Mouse (Mus musculus) liver (tissue): ENCODE data around the gene Fxr2.
A peak's percentile ranks its signal among the peaks of the same experiment; 100 is the strongest.

Experiments
- DNase-seq: peaks from one replicate; pipeline ENCODE4 v3.0.0-alpha.2; 2020; ENCODE audit warnings: mixed read lengths

Fxr2 gene

DNA sequence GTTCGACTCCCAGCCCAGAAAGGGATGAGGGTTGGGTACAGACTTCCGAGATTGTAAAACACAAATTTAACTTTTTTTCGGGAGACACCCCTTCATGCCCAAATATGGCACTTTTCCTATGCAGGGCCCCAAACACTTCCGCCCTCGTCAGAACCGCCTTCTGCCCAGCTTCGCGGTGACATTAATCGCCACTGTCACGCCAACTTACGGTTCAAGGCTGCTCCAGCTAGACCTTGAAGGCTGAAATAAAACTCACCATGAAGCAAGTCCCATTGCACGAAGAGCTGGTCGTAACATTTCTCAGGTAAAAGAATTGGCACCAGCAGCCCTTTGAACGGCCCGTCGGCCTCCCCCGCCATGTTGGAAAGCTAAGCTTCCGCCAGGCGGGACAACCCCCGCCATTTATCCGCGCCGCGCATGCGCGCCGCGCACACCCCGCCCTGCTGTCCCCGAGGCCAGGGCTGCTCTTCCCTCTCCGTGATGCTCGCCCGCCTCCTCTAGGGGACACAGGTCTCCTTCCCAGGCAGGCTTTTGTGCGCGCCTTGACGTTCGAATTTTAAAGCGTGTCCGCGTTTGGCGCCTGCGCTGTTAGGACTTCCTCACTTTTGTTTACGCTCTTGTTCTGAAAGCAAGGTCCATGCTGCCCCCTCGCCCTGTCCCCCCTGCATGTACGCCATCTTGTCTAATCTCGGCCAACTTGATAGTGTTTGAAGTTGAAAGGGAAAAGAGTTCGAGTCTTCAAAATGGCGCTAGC, 29.6 kb downstream of the Fxr2 start, which contains the start of gene Mpdu1:
Gene Mpdu1, minus strand, starts transcription at position 430 of the 754 bp plus-strand sequence.
- DNase-seq: peak; percentile 96

DNA sequence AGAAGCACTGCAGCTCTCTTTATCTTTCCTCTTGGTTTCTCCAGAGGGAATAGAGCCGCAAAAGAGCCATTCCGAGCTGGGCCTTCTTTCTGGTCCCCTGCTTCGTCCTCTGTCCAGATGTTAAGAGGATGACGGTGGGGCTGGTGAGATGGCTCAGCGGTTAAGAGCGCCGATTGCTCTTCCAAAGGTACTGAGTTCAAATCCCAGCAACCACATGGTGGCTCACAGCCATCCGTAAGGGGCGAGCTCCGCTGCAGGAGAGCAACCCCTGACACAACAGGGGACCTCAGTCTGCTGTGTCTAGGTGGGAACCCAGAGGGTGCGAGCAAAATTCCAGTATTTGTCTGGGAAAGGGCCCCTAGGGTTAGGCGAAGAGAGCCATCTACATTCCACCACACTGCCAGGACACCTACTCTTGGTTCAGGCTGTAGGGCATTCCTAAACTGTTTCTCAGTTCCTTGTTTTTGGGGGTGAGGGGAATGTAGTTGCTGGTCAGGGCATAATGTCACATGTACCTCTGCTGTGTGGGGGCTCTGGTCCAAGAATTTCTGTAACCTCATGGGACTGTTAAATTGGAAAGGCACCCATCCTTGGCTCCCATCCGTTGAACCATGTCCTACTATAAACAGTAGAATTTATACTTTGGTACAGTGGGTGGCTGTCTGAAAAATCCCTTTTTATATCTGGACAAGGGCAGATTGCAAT, 30.3 kb downstream of the Fxr2 start:
- DNase-seq: no peak

DNA sequence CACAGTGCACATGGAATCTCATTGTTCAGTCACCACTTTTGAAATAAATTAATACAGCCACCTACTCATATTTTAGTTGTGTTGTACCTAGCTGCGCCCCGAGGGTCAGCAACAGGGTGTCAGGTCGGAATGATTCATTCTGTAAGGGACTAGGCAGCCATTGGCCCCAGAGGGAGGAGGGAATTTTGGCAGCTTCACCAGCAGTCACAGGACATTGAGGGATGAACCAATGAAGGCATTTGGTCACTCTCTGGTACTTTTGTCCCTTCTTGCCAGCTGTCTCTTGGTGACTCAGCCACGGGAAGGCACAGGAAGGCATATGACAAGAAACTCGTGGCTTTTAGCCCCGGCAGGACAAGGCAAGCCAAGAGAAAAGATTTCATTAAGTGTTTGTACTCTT, 31.0 kb downstream of the Fxr2 start:
- DNase-seq: no peak

DNA sequence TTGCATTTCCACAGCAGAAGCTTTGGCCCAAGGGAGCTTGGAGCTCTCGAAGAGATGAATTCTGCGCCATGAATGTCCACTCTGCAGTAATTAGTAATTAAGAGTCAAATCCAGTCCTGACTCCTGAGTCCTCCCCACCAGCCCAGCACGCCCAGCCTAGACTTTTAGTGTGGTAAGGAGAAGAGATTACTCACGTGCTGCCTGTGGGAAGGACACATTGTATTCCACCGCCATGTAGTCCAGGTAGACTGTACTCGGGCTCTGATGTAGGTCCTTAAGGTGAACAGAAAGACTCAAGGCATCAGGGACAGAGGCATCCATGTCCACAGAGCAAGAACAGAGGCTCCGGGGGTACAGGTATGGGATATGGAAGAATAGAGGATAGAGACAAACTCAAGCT, 32.1 kb downstream of the Fxr2 start:
- no peak for DNase-seq

DNA sequence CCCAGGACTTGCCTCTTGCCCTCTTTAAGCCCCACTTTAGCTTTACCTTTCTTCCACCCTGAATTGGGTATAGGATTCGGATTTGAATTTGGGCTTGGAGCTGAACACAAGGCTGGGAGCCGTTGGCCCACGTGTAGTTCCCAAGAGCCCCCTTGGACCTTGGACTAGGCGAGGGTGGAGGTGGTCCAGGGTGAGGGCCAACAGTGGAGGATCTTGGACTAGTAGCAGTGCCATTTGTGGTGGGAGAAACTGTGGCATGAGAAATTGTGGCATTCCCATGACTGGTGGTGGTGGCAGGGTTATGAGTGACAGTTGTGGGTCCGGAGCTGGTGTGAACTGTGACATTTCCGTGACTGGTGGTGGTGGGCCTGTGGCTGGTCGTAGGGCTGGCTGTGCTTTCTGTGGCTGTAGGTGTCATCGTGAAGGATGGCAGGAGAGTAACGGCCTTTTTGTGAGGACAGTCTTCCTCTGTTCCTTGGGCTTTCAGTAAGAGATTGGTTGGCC, 32.7 kb downstream of the Fxr2 start:
- no peak for DNase-seq

DNA sequence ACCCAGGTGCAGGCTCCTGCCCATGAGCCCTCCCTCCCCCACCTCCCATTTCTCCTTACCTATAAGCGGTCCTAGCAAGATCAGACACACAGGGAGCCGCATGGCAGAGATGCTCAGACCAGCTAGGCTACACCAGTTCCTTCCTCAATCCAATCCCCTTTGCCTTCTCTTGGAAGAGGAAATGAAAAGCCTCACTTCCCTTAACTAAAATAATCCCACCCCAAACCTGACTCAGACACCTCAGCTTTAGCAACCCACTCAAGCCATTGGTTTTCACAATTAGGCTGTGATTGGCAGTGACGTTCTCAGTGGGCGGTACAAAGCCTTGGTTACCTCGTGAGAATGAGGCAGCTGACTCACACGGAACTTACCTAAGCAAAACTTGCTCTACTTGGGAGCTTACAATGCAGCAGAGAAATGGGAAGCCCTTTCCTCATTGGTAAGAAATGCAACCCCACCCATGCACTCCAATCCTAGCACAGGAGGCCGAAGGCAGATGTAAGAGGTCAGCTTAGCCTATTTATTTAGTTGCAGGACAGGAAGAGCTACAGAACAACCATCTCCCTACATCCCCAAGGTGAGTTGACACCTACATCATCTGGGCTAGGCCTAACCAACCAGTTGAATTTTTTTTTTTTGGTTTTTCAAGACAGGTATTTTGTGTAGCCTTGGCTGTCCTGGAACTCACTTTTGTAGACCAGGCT, 33.3 kb downstream of the Fxr2 start, which contains the start of gene Cd68:
Gene Cd68, minus strand, starts transcription at position 193 of the 704 bp plus-strand sequence.
- DNase-seq: peak; percentile 57

DNA sequence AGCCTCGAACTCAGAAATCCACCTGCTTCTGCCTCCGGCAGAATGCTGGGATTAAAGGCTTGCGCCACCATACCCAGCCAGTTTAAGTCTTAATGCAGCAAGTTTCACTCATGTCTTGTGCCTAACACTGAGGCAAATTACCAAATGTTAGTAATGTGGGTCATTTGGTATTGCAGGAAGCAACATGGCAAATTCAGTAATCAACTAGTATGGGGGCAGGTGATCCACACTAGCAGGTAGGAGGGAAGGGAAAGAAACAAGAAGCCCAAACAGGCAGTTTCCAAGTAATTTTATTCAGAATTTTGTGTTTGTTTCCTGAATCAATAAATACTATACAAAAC, 33.8 kb downstream of the Fxr2 start:
- no peak for DNase-seq

DNA sequence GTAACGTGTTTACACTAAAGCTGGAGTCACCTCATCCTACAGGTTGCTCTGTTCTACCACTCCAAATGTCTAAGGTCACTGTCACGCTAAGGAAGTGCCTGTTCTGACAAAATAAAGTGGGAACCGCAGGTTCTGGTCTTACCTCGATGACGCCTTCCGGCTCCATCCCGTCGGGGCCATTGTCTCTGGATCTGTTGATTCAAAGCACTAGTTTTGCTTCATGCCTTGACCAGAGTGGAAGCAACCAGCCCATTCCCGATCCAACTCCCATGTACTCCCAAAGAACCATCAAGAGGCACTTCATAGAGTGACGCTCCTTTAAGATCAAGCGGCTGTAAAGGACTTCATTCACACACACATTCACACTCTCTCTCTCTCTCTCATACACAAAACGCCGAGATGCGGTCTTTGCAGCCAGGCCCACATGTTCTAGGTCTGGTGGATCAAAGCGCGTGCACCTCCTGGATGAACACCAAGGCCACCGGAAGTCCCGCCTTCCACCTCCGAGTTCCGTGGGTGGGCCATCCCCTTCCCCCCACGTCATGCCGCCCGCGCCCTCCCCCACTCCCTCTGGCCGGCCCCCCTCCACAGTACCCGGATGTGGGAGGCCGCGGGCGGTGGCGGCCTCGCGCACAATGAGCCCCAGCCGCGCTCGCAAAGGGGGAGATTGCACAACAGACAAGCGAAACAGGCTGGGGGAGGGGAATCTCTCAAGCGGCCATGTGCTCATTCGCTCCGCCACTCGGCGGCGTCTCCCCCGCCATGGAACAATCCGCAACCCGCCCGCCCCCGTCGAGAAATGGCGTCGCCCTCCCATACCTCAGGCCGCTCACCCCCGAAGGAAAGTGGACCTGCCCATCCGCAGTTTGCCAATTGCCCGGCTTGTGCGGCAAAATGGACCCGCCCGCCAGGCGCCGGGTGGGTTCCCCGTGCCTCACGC, 38.3 kb downstream of the Fxr2 start:
- peak; percentile 94 for DNase-seq

DNA sequence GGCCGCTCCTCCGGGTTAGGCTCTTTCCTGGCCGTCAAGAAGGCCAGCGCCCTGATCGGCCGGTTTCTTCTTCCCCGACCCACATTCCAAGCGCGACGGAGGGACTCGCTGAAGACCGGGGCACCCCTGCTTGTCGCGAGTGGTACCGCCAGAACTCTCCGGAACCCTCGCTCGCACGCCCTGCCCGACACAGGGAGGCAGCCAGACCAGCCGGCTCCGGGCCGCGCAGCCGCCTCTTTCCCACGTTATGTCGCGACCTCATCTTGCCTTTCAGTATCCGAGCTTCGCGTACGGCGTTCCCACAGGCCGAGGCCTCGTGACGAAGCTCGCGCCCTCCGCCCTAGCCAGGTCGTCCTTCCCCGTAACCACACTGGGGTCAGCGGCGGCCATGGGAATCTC, 38.9 kb downstream of the Fxr2 start:
- peak; percentile 42 for DNase-seq

DNA sequence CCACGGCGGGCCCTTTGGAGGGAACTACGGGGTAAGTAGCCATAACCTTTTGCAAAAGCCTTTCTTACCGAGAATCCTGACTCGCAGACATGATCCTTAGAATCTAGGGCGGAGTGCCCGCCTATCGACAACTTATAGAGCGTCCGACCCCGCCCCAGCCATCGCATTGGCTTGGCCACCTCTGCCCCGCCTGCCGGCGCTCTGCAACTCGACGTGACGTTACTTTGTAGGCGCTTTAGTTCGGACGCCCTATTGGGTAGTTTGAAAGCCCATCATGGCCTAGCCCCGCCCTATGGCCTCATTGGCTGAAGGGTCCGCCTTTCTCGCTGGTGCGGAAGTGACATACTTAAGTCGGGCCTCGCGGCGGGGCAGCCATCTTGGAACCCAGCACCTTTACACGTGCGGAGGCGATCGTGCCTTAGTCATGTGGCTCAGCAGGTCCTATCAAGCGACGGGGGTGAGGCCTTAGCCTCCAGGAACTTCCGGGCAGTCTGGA, 39.5 kb downstream of the Fxr2 start, which contains the start of gene Eif4a1:
Gene Eif4a1, minus strand, starts transcription at position 213 of the 496 bp plus-strand sequence.
- DNase-seq: peak; percentile 100

DNA sequence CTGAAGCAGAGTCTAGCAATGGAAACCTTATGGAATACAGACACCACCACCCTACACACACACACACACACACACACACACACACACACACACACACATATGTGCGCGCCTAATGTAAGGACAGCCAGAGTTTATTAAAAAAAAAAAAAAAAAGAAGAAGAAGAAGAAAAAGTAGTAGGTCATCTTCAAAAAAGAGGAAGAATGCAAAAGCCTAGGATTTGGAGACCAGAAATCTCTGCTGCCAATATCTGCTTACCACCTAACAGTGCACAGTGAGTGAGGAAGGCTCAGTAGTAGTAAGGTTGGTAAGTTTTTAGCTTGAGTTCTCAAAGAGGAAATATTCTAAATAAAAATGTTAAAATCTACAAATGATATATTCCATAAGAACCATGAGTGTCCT, 46.4 kb downstream of the Fxr2 start:
- DNase-seq: no peak

DNA sequence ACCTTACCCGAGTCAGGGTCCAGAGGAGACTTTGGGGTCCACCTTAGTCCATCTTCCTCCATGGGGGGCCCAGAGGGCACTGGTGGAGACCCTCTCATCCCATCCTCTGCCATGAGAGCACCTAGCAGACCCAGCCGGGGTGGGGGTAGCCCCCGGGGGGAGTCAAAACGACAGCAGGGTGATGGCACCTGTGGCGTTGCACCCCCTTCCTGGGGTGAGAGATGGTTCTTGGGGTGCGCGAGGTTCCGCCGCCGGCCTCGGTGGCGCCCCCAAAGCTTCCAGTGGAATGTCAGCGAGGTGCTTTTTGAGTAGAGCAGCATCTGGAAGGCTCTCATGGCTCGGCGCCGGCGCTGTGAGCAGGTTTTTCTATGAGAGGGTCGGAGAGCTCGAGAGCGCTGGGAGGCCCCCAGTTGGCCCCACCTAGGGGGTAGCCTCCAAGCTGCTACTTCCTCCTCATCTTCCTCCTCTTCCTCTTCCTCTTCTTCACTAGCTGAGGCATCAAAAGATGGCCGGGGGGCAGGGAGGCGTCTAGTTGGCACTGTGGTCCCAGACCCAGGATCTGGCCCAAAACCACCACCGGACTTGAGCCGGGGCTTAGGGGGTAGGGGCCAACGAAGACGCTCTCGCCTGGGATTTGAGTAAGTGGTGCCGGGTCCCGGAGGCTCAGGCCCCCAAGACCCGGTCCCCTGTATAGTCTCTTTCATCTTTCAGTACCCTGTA, 47.5 kb downstream of the Fxr2 start:
- no peak for DNase-seq

DNA sequence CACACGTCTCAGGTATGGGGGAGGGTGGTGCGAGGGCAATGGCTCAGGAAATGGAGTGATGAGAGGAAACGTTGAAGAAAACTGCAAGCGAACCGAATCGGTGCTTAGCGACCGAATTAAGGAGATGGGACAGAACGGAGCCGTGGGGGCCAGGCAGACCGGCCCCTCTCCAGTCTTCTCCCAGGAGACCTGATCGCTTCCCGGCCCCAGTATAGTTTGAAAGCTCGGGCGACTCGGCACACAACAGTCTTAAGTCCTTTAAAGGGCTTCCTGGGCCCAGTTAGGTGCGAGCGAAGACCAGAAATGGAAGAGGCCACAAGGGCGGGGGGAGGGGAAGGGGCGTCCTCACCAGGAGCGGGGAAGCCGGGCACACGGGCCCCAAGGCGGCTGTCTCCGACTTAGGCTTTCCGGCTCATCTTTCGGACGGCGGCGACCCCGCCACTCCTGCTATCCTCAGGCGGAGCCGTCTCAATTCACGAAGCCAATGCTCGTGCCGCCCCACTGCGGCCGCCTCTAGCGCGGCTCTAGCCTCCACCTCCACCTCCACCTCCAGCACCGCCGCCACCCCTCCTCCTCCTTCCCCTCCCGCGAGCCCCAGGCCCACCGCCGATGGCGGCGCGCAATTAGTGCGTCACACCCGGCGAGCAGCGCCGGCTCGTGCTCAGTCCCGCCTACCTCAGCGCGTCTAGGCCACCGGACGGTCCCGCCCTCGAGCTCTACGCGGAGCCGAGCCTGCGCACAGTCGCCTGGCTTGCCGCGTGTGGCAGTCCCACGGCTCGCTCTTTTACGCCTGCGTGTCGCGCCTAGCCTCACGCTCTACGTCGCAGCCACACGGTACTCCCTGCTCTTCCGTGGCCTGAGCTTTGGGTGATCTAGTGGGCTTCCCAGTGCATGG, 48.8 kb downstream of the Fxr2 start, which contains the start of gene Senp3:
Gene Senp3, minus strand, starts transcription at position 771 of the 895 bp plus-strand sequence.
- peak; percentile 97 for DNase-seq

DNA sequence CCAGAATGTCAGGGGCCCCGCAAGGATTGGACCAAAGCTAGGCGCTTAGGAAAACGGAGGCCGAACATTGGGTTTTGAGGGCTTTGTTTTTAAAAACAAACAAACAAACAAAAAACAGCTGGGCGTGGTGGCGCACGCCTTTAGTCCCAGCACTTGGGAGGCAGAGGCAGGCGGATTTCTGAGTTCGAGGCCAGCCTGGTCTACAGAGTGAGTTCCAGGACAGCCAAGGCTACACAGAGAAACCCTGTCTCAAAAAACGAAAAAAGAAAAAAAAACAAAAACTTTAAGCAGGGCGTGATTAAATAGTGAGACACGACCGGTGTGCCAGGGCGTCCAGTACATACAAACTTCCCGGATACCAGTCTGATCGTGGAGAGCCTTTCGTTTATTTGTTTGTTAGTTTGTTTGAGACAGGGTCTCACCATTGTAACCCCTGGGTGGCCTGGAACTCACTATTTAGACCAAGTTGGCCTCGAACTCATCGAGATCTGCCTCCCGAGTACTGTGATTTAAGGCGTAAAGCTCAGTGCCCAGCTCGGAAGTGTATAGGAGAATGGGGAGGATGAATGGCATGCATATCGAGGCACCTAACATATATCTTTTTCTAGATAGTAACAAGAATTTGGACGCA, 49.5 kb downstream of the Fxr2 start:
- no peak for DNase-seq

DNA sequence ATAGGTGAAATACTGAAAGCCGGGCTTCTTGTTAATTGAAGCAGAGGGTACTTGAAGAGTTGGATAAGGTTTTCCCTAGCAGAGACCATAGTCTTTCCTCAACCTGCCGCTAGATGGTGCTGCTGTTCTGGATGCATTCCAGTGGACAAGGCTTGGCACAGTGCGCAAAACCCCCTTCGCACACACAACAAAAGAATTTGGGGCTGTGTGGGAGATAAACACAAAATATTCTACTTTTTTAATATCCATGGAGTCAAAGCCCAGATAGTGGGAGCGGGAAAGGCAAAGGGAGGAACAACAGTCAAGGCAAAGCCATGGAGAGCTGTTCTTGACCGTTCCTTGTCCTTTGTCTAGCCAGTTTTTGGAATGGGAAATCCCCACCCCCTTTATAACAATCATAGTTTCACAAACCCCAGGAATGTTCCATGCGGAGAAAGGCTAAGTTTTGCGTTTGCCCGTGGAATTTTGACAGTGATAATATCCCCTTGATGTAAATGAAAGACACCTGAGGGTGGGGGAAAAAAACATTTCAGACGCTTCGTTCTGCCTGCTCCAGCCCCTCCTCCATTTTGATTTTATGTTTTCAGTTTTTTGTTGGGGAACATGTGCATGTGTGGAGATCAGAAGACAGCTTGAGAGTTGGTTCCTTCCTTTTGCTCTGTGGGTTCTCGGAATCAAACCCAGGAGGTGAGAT, 50.2 kb downstream of the Fxr2 start:
- DNase-seq: peak; percentile 90

DNA sequence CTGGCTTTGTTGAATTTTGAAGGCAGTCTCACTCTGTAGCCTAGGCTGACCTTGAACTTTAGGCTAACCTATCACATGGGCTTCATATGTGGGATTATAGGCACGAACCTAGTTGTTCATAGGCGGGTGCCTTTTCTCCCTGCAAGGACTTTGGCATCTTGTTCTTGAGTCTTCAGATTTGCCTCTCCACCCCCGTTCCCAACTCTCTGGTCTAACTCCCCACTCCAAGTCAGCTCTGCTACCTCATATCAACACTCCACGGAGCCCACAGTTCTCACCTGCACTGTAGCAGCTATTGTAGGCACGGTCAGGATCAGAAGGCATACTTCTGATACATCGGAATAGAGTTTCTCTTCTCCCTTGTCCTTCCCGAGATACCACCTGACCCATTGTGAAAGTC, 50.8 kb downstream of the Fxr2 start:
- DNase-seq: no peak

DNA sequence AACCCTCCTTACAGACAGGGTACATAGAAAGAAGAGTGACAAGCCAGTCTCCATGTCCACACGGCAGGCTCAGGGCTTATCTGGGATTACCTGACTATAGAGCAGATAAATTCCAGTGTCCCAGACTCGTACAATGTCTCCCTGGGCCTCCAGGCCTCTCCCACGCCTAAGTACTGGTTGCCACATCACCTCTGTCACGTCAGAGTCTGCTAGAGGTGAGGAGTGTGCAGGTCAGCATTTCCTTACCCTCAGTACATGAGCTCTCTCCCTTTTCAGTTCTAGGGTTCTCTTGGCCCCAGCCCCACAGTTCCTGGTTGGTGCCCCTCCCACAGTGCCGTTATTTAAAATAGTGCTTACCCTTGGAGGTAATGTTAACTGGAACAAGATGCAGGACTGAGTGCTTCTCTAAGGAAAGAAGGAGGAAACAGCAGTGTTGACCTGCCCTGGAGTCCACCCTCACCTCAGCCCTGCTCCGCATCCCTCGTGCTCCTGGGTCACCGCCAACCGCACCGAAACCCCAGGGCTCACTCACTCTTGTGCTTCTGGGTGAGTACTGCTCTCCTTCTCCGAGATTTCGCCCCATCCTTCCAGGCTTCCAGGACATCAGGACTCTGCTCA, 51.4 kb downstream of the Fxr2 start:
- DNase-seq: no peak

DNA sequence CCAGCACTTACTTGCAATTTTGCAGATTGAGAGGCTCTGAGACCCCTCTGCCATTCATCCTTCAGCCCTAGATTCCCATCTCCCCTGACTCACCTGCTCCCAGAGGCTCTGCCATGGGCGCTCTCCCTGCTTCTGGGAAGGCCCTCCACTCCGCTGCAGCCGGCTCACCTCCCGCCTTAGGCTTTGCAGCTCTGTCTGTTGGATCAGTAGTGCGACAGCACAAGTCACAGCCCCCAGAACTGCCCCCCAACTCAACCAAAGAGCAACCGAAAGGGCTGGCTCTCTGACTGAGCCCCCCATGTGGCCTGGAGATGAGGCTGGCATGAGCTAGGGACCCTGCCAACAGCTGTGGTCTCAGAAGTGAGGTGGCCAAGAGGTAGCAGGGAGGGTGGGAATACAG, 52.1 kb downstream of the Fxr2 start:
- DNase-seq: no peak
